Mouse (Mus musculus): ENCODE data around the gene Foxp2. TPM values are rescaled to one million over a fixed set of nuclear protein-coding genes. Genes with fewer than 3 reads are reported as not detected.

Foxp2 gene
- polyA plus RNA-seq, 1 experiment from 2014 or later = 25.3 TPM

GRCm38 (mm10) chr6:15415099-15415498, 514.0 kb downstream of the Foxp2 start:
- H3K4me1 ChIP-seq (replicated peaks) = peaks cover 41% of the 10 kb centered on the region
- no peak overlapping the region for H3K27ac ChIP-seq
- H3K27me3 ChIP-seq (ENCODE audit: insufficient read depth, poor library complexity, severe bottlenecking) = no peaks in the 10 kb centered on the region
- no peak for DNase-seq (ENCODE audit: low spot score)
- H3K4me3 ChIP-seq = no peak overlapping the region
- H3K36me3 ChIP-seq = no peaks in the 10 kb centered on the region
- 47% methylated on average over 4 of the region's 4 CpGs for WGBS
- no peaks in the 10 kb centered on the region for H3K9me3 ChIP-seq

GRCm38 (mm10) chr6:15459701-15460100, 558.6 kb downstream of the Foxp2 start:
- Histone ChIP-seq H3K4me1 (replicated peaks) (no peaks in the 10 kb centered on the region), H3K4me3 (no peak overlapping the region), H3K36me3 (no peaks in the 10 kb centered on the region), H3K27me3 (ENCODE audit: insufficient read depth, poor library complexity, severe bottlenecking) (no peaks in the 10 kb centered on the region), H3K27ac (no peak overlapping the region), H3K9me3 (no peaks in the 10 kb centered on the region)
- no peak for DNase-seq (ENCODE audit: low spot score)
- WGBS = 95% methylated on average over 2 of the region's 2 CpGs

- H3K36me3 ChIP-seq = no peaks in the 10 kb centered on the region
- H3K4me1 ChIP-seq (replicated peaks) = 0 out of 2 replicates have a peak, but pooled peaks cover 5% of the 10 kb centered on the region
- DNase-seq (ENCODE audit: low spot score) = no peak
- WGBS = 95% methylated on average over 2 of the region's 2 CpGs
- H3K9me3 ChIP-seq = no peaks in the 10 kb centered on the region
- H3K27me3 ChIP-seq (ENCODE audit: insufficient read depth, poor library complexity, severe bottlenecking) = no peaks in the 10 kb centered on the region
- no peak overlapping the region for H3K4me3 ChIP-seq
- no peak overlapping the region for H3K27ac ChIP-seq
Observed at GRCm38 (mm10) chr6:15463390-15463789, 562.2 kb downstream of the Foxp2 start.

- 0 out of 2 replicates have a peak, but pooled peaks cover 5% of the 10 kb centered on the region for H3K4me1 ChIP-seq (replicated peaks)
Observed at GRCm38 (mm10) chr6:15465471-15465870, 564.3 kb downstream of the Foxp2 start.

GRCm38 (mm10) chr6:15466634-15467033, 565.5 kb downstream of the Foxp2 start:
- no peak for DNase-seq (ENCODE audit: low spot score)
- H3K27me3 ChIP-seq (ENCODE audit: insufficient read depth, poor library complexity, severe bottlenecking) = no peaks in the 10 kb centered on the region
- H3K36me3 ChIP-seq = no peaks in the 10 kb centered on the region
- 80% methylated on average over 1 of the region's 1 CpGs for WGBS
- H3K4me1 ChIP-seq (replicated peaks) = 0 out of 2 replicates have a peak, but pooled peaks cover 5% of the 10 kb centered on the region
- H3K9me3 ChIP-seq = no peaks in the 10 kb centered on the region
- no peak overlapping the region for H3K27ac ChIP-seq
- H3K4me3 ChIP-seq = no peak overlapping the region

More at GRCm38 (mm10) chr6:15465471-15465870, 564.3 kb downstream of the Foxp2 start:
- H3K4me3 ChIP-seq = no peak overlapping the region
- no peaks in the 10 kb centered on the region for H3K9me3 ChIP-seq
- DNase-seq (ENCODE audit: low spot score) = no peak
- WGBS = 88% methylated on average over 3 of the region's 3 CpGs
- H3K27me3 ChIP-seq (ENCODE audit: insufficient read depth, poor library complexity, severe bottlenecking) = no peaks in the 10 kb centered on the region
- H3K36me3 ChIP-seq = no peaks in the 10 kb centered on the region
- no peak overlapping the region for H3K27ac ChIP-seq

GRCm38 (mm10) chr6:15486909-15487308, 585.8 kb downstream of the Foxp2 start:
- WGBS = 94% methylated on average over 2 of the region's 2 CpGs
- Histone ChIP-seq H3K9me3 (no peaks in the 10 kb centered on the region), H3K27ac (no peak overlapping the region), H3K4me3 (no peak overlapping the region), H3K27me3 (ENCODE audit: insufficient read depth, poor library complexity, severe bottlenecking) (no peaks in the 10 kb centered on the region), H3K36me3 (no peaks in the 10 kb centered on the region), H3K4me1 (replicated peaks) (no peaks in the 10 kb centered on the region)
- no peak for DNase-seq (ENCODE audit: low spot score)

Other genes starting within 250 kb of the Foxp2 start
- not detected in 2 replicates for gene Ppp1r3a, start 146.1 kb upstream of the Foxp2 start, polyA plus RNA-seq (2016; fragmentation: Nextera tagmentation; extraction: Ambion mirVana)

All from hindbrain, embryonic 10.5 days (tissue).